Mouse (Mus musculus): ENCODE results near the gene Iqcd. TPM values are rescaled to one million over a fixed set of nuclear protein-coding genes. Genes with fewer than 3 reads are reported as not detected.

Gene Iqcd
- polyA plus RNA-seq, 1 experiment from 2014 or later: 0.54 TPM

- Histone ChIP-seq H3K27me3 (ENCODE audit: control insufficient read depth, insufficient read depth, low read length) (no peaks in the 10 kb centered on the region), H3K4me1 (ENCODE audit: control insufficient read depth, insufficient read depth, low read length) (no peaks in the 10 kb centered on the region), H3K4me2 (replicated peaks; ENCODE audit: low read depth, low read length) (no peak overlapping the region), H3K36me3 (ENCODE audit: control insufficient read depth, insufficient read depth, low read length) (peaks cover 79% of the 10 kb centered on the region), H3K4me3 (ENCODE audit: low read depth, low read length) (no peak overlapping the region), H3K9ac (replicated peaks; ENCODE audit: low read depth, low read length) (no peak overlapping the region), H3K9me3 (ENCODE audit: control insufficient read depth, low read depth, low read length) (no peaks in the 10 kb centered on the region), H3K27ac (ENCODE audit: low read length) (no peak overlapping the region)
- WGBS: 94% methylated on average over 23 of the region's 23 CpGs
- no peak for ATAC-seq (ENCODE audit: insufficient number of reproducible peaks, insufficient read depth, low FRiP score, low read depth)
Observed at GRCm38 (mm10) chr5:120621078-120621765, 32.4 kb downstream of the Iqcd start.

GRCm38 (mm10) chr5:120621846-120622197, 33.0 kb downstream of the Iqcd start:
- no peak overlapping the region for H3K9ac ChIP-seq (replicated peaks; ENCODE audit: low read depth, low read length)
- peaks cover 80% of the 10 kb centered on the region for H3K36me3 ChIP-seq (ENCODE audit: control insufficient read depth, insufficient read depth, low read length)
- no peaks in the 10 kb centered on the region for H3K9me3 ChIP-seq (ENCODE audit: control insufficient read depth, low read depth, low read length)
- ATAC-seq (ENCODE audit: insufficient number of reproducible peaks, insufficient read depth, low FRiP score, low read depth): no peak
- H3K27ac ChIP-seq (ENCODE audit: low read length): no peak overlapping the region
- no peak overlapping the region for H3K4me3 ChIP-seq (ENCODE audit: low read depth, low read length)
- no peaks in the 10 kb centered on the region for H3K27me3 ChIP-seq (ENCODE audit: control insufficient read depth, insufficient read depth, low read length)
- 90% methylated on average over 10 of the region's 10 CpGs for WGBS
- H3K4me2 ChIP-seq (replicated peaks; ENCODE audit: low read depth, low read length): no peak overlapping the region
- H3K4me1 ChIP-seq (ENCODE audit: control insufficient read depth, insufficient read depth, low read length): no peaks in the 10 kb centered on the region

GRCm38 (mm10) chr5:120622198-120622851, 33.5 kb downstream of the Iqcd start:
- whole genome bisulfite sequencing: 74% methylated on average over 5 of the region's 5 CpGs
- Histone ChIP-seq H3K9ac (replicated peaks; ENCODE audit: low read depth, low read length) (no peak overlapping the region), H3K9me3 (ENCODE audit: control insufficient read depth, low read depth, low read length) (no peaks in the 10 kb centered on the region), H3K27ac (ENCODE audit: low read length) (no peak overlapping the region), H3K4me2 (replicated peaks; ENCODE audit: low read depth, low read length) (no peak overlapping the region), H3K27me3 (ENCODE audit: control insufficient read depth, insufficient read depth, low read length) (no peaks in the 10 kb centered on the region), H3K4me1 (ENCODE audit: control insufficient read depth, insufficient read depth, low read length) (no peaks in the 10 kb centered on the region), H3K36me3 (ENCODE audit: control insufficient read depth, insufficient read depth, low read length) (peaks cover 81% of the 10 kb centered on the region), H3K4me3 (ENCODE audit: low read depth, low read length) (no peak overlapping the region)
- no peak for ATAC-seq (ENCODE audit: insufficient number of reproducible peaks, insufficient read depth, low FRiP score, low read depth)

GRCm38 (mm10) chr5:120624427-120624826, 35.6 kb downstream of the Iqcd start:
- no peak overlapping the region for H3K4me3 ChIP-seq (ENCODE audit: low read depth, low read length)
- no peak overlapping the region for H3K4me2 ChIP-seq (replicated peaks; ENCODE audit: low read depth, low read length)
- ATAC-seq (ENCODE audit: insufficient number of reproducible peaks, insufficient read depth, low FRiP score, low read depth): no peak
- no peak overlapping the region for H3K9ac ChIP-seq (replicated peaks; ENCODE audit: low read depth, low read length)
- no peak overlapping the region for H3K27ac ChIP-seq (ENCODE audit: low read length)
- 92% methylated on average over 10 of the region's 10 CpGs for WGBS
- H3K4me1 ChIP-seq (ENCODE audit: control insufficient read depth, insufficient read depth, low read length): no peaks in the 10 kb centered on the region
- H3K36me3 ChIP-seq (ENCODE audit: control insufficient read depth, insufficient read depth, low read length): peaks cover 68% of the 10 kb centered on the region
- H3K27me3 ChIP-seq (ENCODE audit: control insufficient read depth, insufficient read depth, low read length): no peaks in the 10 kb centered on the region
- H3K9me3 ChIP-seq (ENCODE audit: control insufficient read depth, low read depth, low read length): no peaks in the 10 kb centered on the region

GRCm38 (mm10) chr5:120626399-120626798, 37.6 kb downstream of the Iqcd start:
- Histone ChIP-seq H3K9ac (replicated peaks; ENCODE audit: low read depth, low read length) (no peak overlapping the region), H3K4me1 (ENCODE audit: control insufficient read depth, insufficient read depth, low read length) (no peaks in the 10 kb centered on the region), H3K9me3 (ENCODE audit: control insufficient read depth, low read depth, low read length) (no peaks in the 10 kb centered on the region), H3K4me2 (replicated peaks; ENCODE audit: low read depth, low read length) (no peak overlapping the region), H3K27ac (ENCODE audit: low read length) (no peak overlapping the region), H3K27me3 (ENCODE audit: control insufficient read depth, insufficient read depth, low read length) (no peaks in the 10 kb centered on the region), H3K36me3 (ENCODE audit: control insufficient read depth, insufficient read depth, low read length) (peaks cover 48% of the 10 kb centered on the region), H3K4me3 (ENCODE audit: low read depth, low read length) (no peak overlapping the region)
- no peak for ATAC-seq (ENCODE audit: insufficient number of reproducible peaks, insufficient read depth, low FRiP score, low read depth)
- WGBS: 44% methylated on average over 17 of the region's 19 CpGs

- H3K9me3 ChIP-seq (ENCODE audit: control insufficient read depth, low read depth, low read length): no peaks in the 10 kb centered on the region
- H3K4me3 ChIP-seq (ENCODE audit: low read depth, low read length): no peak overlapping the region
- ATAC-seq (ENCODE audit: insufficient number of reproducible peaks, insufficient read depth, low FRiP score, low read depth): no peak
- peaks cover 43% of the 10 kb centered on the region for H3K36me3 ChIP-seq (ENCODE audit: control insufficient read depth, insufficient read depth, low read length)
- no peaks in the 10 kb centered on the region for H3K27me3 ChIP-seq (ENCODE audit: control insufficient read depth, insufficient read depth, low read length)
- no peak overlapping the region for H3K27ac ChIP-seq (ENCODE audit: low read length)
- no peak overlapping the region for H3K9ac ChIP-seq (replicated peaks; ENCODE audit: low read depth, low read length)
- WGBS: 91% methylated on average over 15 of the region's 15 CpGs
- H3K4me2 ChIP-seq (replicated peaks; ENCODE audit: low read depth, low read length): no peak overlapping the region
- no peaks in the 10 kb centered on the region for H3K4me1 ChIP-seq (ENCODE audit: control insufficient read depth, insufficient read depth, low read length)
Observed at GRCm38 (mm10) chr5:120627515-120628300, 38.9 kb downstream of the Iqcd start.

- Histone ChIP-seq H3K4me3 (ENCODE audit: low read depth, low read length) (no peak overlapping the region), H3K9ac (replicated peaks; ENCODE audit: low read depth, low read length) (no peak overlapping the region), H3K27ac (ENCODE audit: low read length) (no peak overlapping the region), H3K36me3 (ENCODE audit: control insufficient read depth, insufficient read depth, low read length) (peaks cover 35% of the 10 kb centered on the region), H3K4me2 (replicated peaks; ENCODE audit: low read depth, low read length) (no peak overlapping the region), H3K9me3 (ENCODE audit: control insufficient read depth, low read depth, low read length) (no peaks in the 10 kb centered on the region), H3K27me3 (ENCODE audit: control insufficient read depth, insufficient read depth, low read length) (no peaks in the 10 kb centered on the region), H3K4me1 (ENCODE audit: control insufficient read depth, insufficient read depth, low read length) (no peaks in the 10 kb centered on the region)
- WGBS: 61% methylated on average over 7 of the region's 7 CpGs
- ATAC-seq (ENCODE audit: insufficient number of reproducible peaks, insufficient read depth, low FRiP score, low read depth): 0 out of 2 replicates have a peak, but pooled peaks have one; percentile 8
Observed at GRCm38 (mm10) chr5:120628624-120629023, 39.8 kb downstream of the Iqcd start.

GRCm38 (mm10) chr5:120631128-120631527, 42.3 kb downstream of the Iqcd start:
- no peak overlapping the region for H3K27ac ChIP-seq (ENCODE audit: low read length)
- peak overlapping the region; percentile 22; the same call in 1 of the 2 replicates for H3K4me2 ChIP-seq (replicated peaks; ENCODE audit: low read depth, low read length)
- H3K36me3 ChIP-seq (ENCODE audit: control insufficient read depth, insufficient read depth, low read length): peaks cover 13% of the 10 kb centered on the region; the same call in 1 of the 2 replicates
- no peak overlapping the region for H3K4me3 ChIP-seq (ENCODE audit: low read depth, low read length)
- WGBS: 7% methylated on average over 29 of the region's 29 CpGs
- H3K9ac ChIP-seq (replicated peaks; ENCODE audit: low read depth, low read length): no peak overlapping the region
- no peaks in the 10 kb centered on the region for H3K9me3 ChIP-seq (ENCODE audit: control insufficient read depth, low read depth, low read length)
- no peaks in the 10 kb centered on the region for H3K4me1 ChIP-seq (ENCODE audit: control insufficient read depth, insufficient read depth, low read length)
- no peak for ATAC-seq (ENCODE audit: insufficient number of reproducible peaks, insufficient read depth, low FRiP score, low read depth)
- H3K27me3 ChIP-seq (ENCODE audit: control insufficient read depth, insufficient read depth, low read length): no peaks in the 10 kb centered on the region
